Mouse (Mus musculus): ENCODE measurements around the gene Rnf150.

DNA sequence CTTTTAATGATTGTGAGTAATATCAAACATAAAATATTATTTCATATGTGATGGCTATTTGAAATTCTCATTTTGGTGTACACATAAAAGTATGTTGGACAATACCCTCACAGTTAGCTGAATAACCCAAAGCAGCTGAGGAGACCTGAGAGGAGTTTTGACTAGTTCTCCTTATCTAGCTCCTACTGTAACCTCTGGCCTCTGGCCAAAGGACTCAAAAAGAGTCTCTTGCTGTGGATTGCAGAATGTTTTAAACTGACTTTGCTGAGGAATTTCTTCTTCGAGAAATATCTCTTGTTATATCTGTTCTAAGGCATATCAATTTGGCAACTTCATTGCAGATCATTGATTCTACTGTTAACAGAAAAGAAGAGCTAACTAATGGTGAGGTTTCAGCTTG, 22.2 kb upstream of the Rnf150 start:
- TF ChIP-seq ZNF384 (IDR thresholded peaks at IDR 0.05; ENCODE audit: low read depth, low read length) = no peak
- no peak for TF ChIP-seq MAFK (IDR thresholded peaks at IDR 0.05; ENCODE audit: insufficient read depth, low read depth, low read length)
- no peak for TF ChIP-seq ZC3H11A (IDR thresholded peaks at IDR 0.05; ENCODE audit: borderline replicate concordance, low read depth, low read length)
